Mouse (Mus musculus) macrophage (primary cell): ENCODE measurements around the gene Rhbdl2. TPM values are rescaled to one million over a fixed set of nuclear protein-coding genes. Genes with fewer than 3 reads are reported as not detected.

Experiments
- polyA plus RNA-seq: library from polyadenylated mRNA; stranded (reverse); fragments of 250-400 nt; gene quantifications from 3 replicates; pipeline ENCODE4 v1.2.4, GENCODE M21; 2018; ENCODE audit warnings: inconsistent platforms

Rhbdl2 gene
- polyA plus RNA-seq, 1 experiment from 2014 or later = not detected

Other genes with a start within 250 kb of the Rhbdl2 start
- gene Macf1, start 103.5 kb upstream of the Rhbdl2 start, polyA plus RNA-seq = 90.8 to 146 TPM (median 144 TPM) in 3 replicates
- 153 to 200 TPM (median 177 TPM) in 3 replicates for gene Ndufs5, start 69.7 kb upstream of the Rhbdl2 start, polyA plus RNA-seq
- 109 to 130 TPM (median 117 TPM) in 3 replicates for gene Akirin1, start 37.5 kb upstream of the Rhbdl2 start, polyA plus RNA-seq
- gene 4933427I04Rik, start 71.8 kb downstream of the Rhbdl2 start, polyA plus RNA-seq = not detected in 3 replicates
- gene Mycbp, start 117.0 kb downstream of the Rhbdl2 start, polyA plus RNA-seq = 4.0 to 11.7 TPM (median 6.1 TPM) in 3 replicates
- gene Rragc, start 129.6 kb downstream of the Rhbdl2 start, polyA plus RNA-seq = 211 to 323 TPM (median 310 TPM) in 3 replicates
- not detected in 3 replicates for gene 4930535I16Rik, start 130.1 kb downstream of the Rhbdl2 start, polyA plus RNA-seq